9 mouse cellular contexts compared by ENCODE assay signal in genomic region chr9:122014241-122014667, GRCm38 (mm10). TPM values are rescaled to one million over a fixed set of nuclear protein-coding genes. Genes with fewer than 3 reads are reported as not detected.
DNase-seq lines count a peak whose midpoint lies in the region; ATAC-seq lines count a peak whose summit lies in the region.
"Had no signal": no experiment of that assay in that cellular context is flagged by ENCODE, and none has a peak within 500 bp of the region (broad histone marks: within the 10 kb centered on the region; RNA-seq: fewer than 3 reads in every experiment).

No protein-coding gene starts in this region.

- no peak overlapping the region for H3K4me2 ChIP-seq in midbrain, embryonic 16.5 days (ENCODE audit: low read length)
- H3K4me2 ChIP-seq: embryonic facial prominence, embryonic 15.5 days had no signal

- no peaks in the 10 kb centered on the region for H3K9me3 ChIP-seq in midbrain, embryonic 10.5 days (replicated peaks)
- H3K9me3 ChIP-seq in midbrain, embryonic 16.5 days (replicated peaks; ENCODE audit: control insufficient read depth, low read length, poor library complexity, severe bottlenecking), result no peaks in the 10 kb centered on the region
- H3K9me3 ChIP-seq: embryonic facial prominence, embryonic 15.5 days had no signal

- peak overlapping the region; percentile 31; the same call in 1 of the 2 replicates for H3K4me3 ChIP-seq in midbrain, embryonic 10.5 days
- no peak overlapping the region for H3K4me3 ChIP-seq in midbrain, embryonic 16.5 days (ENCODE audit: low read depth, low read length)
- H3K4me3 ChIP-seq: embryonic facial prominence, embryonic 15.5 days had no signal

- H3K27me3 ChIP-seq in midbrain, embryonic 10.5 days (ENCODE audit: low read depth, poor library complexity, severe bottlenecking), result no peaks in the 10 kb centered on the region
- no peaks in the 10 kb centered on the region for H3K27me3 ChIP-seq in midbrain, embryonic 16.5 days (ENCODE audit: control insufficient read depth, insufficient read depth, low read depth, low read length)
- H3K27me3 ChIP-seq: embryonic facial prominence, embryonic 15.5 days had no signal

- H3K27ac ChIP-seq in midbrain, embryonic 10.5 days (replicated peaks), result no peak overlapping the region
- no peak overlapping the region for H3K27ac ChIP-seq in midbrain, embryonic 16.5 days (ENCODE audit: low read length)
- H3K27ac ChIP-seq: embryonic facial prominence, embryonic 15.5 days had no signal

- peak; percentile 77 for DNase-seq in midbrain, embryonic 10.5 days (ENCODE audit: low spot score)
- DNase-seq in cerebellum, adult 18-20 months, result peak; percentile 82 to 85
- DNase-seq in left cerebral cortex, postnatal 14 days (ENCODE audit: low spot score in 2 of 2), result peak; percentile 85 to 90
- DNase-seq in monocyte, adult 2 months (ENCODE audit: low read depth in 1 of 2, low spot score in 2 of 2), result peak; percentile 20 to 45
- DNase-seq in spleen, postnatal 4 days (ENCODE audit: low spot score in 2 of 2), result peak; percentile 71 to 91

- 13% methylated on average over 10 of the region's 10 CpGs for WGBS in midbrain, embryonic 10.5 days
- WGBS in midbrain, embryonic 16.5 days, result 10% methylated on average over 10 of the region's 10 CpGs

- intact Hi-C loops in left cerebral cortex, postnatal 14 days (cut with DNase I), result loop anchor here (10.0 kb wide), 2 partner anchors 211 to 301 kb away; no protein-coding TSS in a partner anchor

- no peaks in the 10 kb centered on the region for H3K36me3 ChIP-seq in midbrain, embryonic 10.5 days
- H3K36me3 ChIP-seq in midbrain, embryonic 16.5 days (ENCODE audit: control insufficient read depth, insufficient read depth, low read length), result no peaks in the 10 kb centered on the region
- H3K36me3 ChIP-seq: embryonic facial prominence, embryonic 15.5 days had no signal

- peaks cover 17% of the 10 kb centered on the region for H3K4me1 ChIP-seq in midbrain, embryonic 10.5 days
- H3K4me1 ChIP-seq in midbrain, embryonic 16.5 days (ENCODE audit: control insufficient read depth, insufficient read depth, low read length), result peaks cover 8% of the 10 kb centered on the region

- no peak for ATAC-seq in midbrain, embryonic 16.5 days
- ATAC-seq in frontal cortex, adult (ENCODE audit: low TSS enrichment), result peak; percentile 39
- peak; percentile 46 for ATAC-seq in inflammation-experienced regulatory T-cells, adult 6 months

- no peak overlapping the region for H3K9ac ChIP-seq in midbrain, embryonic 16.5 days (ENCODE audit: low read depth, low read length)
- H3K9ac ChIP-seq: embryonic facial prominence, embryonic 15.5 days had no signal

RNA-seq across cellular contexts. Expression of gene Pomgnt2, which starts 17.3 kb away (rescaled TPM):
- 13.1 and 14.6 TPM in 2 replicates for polyA plus RNA-seq in midbrain, embryonic 10.5 days (2016; fragmentation: Nextera tagmentation; extraction: Ambion mirVana)
- 40.2 and 42.0 TPM in 2 replicates for polyA plus RNA-seq in midbrain, embryonic 16.5 days (2015; fragmentation: Nextera tagmentation; extraction: Ambion mirVana)
- polyA plus RNA-seq in inflammation-experienced regulatory T-cells, adult 6 months (2017; shearing (Covaris generic)), result under 1 TPM in 1 of 3 experiments, not detected in 2; 0.40 TPM
- total RNA-seq in left cerebral cortex, postnatal 14 days (2021), result 10 to 100 TPM; 38.6 to 38.8 TPM

Comparison
In these comparisons a context has a peak if more than half of its experiments do, and no peak if none do; other contexts are left out.
1. DNase-seq: peak in every context shown above with its lines; median percentile 88 in left cerebral cortex, postnatal 14 days; 84 in cerebellum, adult 18-20 months; 81 in spleen, postnatal 4 days; 77 in midbrain, embryonic 10.5 days; 32 in monocyte, adult 2 months.
2. RNA of gene Pomgnt2, which starts 17.3 kb away (polyA plus RNA-seq): 40.2 to 42.0 TPM in midbrain, embryonic 16.5 days and 13.1 to 14.6 TPM in midbrain, embryonic 10.5 days; 0.40 TPM in inflammation-experienced regulatory T-cells, adult 6 months; every median in the first group is over 10 times any median in the second.